Mouse (Mus musculus): ENCODE results near the gene Sned1.
A peak's percentile ranks its signal among the peaks of the same experiment; 100 is the strongest.
"Not testable (repeated sequence)": the region's sequence is repeated elsewhere in the genome, so short reads cannot be mapped to it uniquely, and the experiment has no call there.

Gene Sned1

GRCm38 (mm10) chr1:93235576-93236544 is at the start of gene Sned1:
Gene Sned1 (plus strand): TSS chr1:93235841.
- peak; percentile 60 for DNase-seq (ENCODE audit: low read depth)

- DNase-seq (ENCODE audit: low read depth), result no peak
These were observed 44.8 kb upstream of the Sned1 start for GRCm38 (mm10) chr1:93190726-93191305.

GRCm38 (mm10) chr1:93194961-93195360 is 40.7 kb upstream of the Sned1 start:
- DNase-seq (ENCODE audit: low read depth), result no peak

GRCm38 (mm10) chr1:93197454-93197853 is 38.2 kb upstream of the Sned1 start:
- not testable (repeated sequence) for DNase-seq (ENCODE audit: low read depth)

GRCm38 (mm10) chr1:93197916-93198315 is 37.7 kb upstream of the Sned1 start:
- DNase-seq (ENCODE audit: low read depth), result no peak

- DNase-seq (ENCODE audit: low read depth), result no peak
These were observed 29.2 kb upstream of the Sned1 start for GRCm38 (mm10) chr1:93206277-93206970.

- no peak for DNase-seq (ENCODE audit: low read depth)
These were observed 28.0 kb upstream of the Sned1 start for GRCm38 (mm10) chr1:93207536-93208064.

GRCm38 (mm10) chr1:93210213-93210641 is 25.4 kb upstream of the Sned1 start:
- DNase-seq (ENCODE audit: low read depth), result peak; percentile 88

GRCm38 (mm10) chr1:93211019-93211418 is 24.6 kb upstream of the Sned1 start:
- DNase-seq (ENCODE audit: low read depth), result no peak

GRCm38 (mm10) chr1:93211549-93212220 is 24.0 kb upstream of the Sned1 start:
- no peak for DNase-seq (ENCODE audit: low read depth)

- DNase-seq (ENCODE audit: low read depth), result no peak
These were observed 23.2 kb upstream of the Sned1 start for GRCm38 (mm10) chr1:93212441-93212840.

GRCm38 (mm10) chr1:93214612-93215011 is 21.0 kb upstream of the Sned1 start:
- no peak for DNase-seq (ENCODE audit: low read depth)

GRCm38 (mm10) chr1:93216839-93217497 is 18.7 kb upstream of the Sned1 start:
- DNase-seq (ENCODE audit: low read depth), result no peak

GRCm38 (mm10) chr1:93217530-93217929 is 18.1 kb upstream of the Sned1 start:
- no peak for DNase-seq (ENCODE audit: low read depth)

- DNase-seq (ENCODE audit: low read depth), result no peak
These were observed 14.9 kb upstream of the Sned1 start for GRCm38 (mm10) chr1:93220776-93221175.

GRCm38 (mm10) chr1:93223972-93224371 is 11.7 kb upstream of the Sned1 start:
- no peak for DNase-seq (ENCODE audit: low read depth)

GRCm38 (mm10) chr1:93225226-93225625 is 10.4 kb upstream of the Sned1 start:
- DNase-seq (ENCODE audit: low read depth), result no peak

GRCm38 (mm10) chr1:93225731-93226520 is 9.7 kb upstream of the Sned1 start:
- no peak for DNase-seq (ENCODE audit: low read depth)

- DNase-seq (ENCODE audit: low read depth), result no peak
These were observed 8.2 kb upstream of the Sned1 start for GRCm38 (mm10) chr1:93227303-93227975.

- no peak for DNase-seq (ENCODE audit: low read depth)
These were observed 7.7 kb upstream of the Sned1 start for GRCm38 (mm10) chr1:93227976-93228365.

Measured in fibroblast of lung, adult 2 months (primary cell).